Mouse (Mus musculus): ENCODE results near the gene Brsk1.

Gene Brsk1

DNA sequence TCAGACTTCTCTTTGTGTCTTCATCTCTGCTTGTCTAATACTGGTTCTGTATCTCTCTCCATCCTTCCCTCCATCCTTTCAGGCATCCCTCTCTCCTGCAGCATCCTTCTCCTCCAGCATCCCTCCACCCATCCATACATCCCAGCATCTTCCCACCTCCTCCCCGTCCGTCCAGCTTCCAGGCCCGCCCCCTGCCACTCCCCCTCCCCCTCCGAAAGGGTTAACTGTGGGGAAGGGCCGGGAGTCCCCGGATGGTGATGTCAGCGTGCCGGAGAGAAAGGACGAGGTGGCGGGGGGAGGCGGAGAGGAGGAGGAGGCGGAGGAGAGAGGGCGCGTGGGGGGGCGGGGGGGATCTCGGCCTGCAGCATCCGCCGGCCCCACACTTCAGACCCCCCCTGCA, at the start of gene Brsk1:
TSS of gene Brsk1 (plus strand) at position 218 of the 400 bp plus-strand sequence.
- DNase-seq (ENCODE audit: low spot score) = peak; percentile 43

DNA sequence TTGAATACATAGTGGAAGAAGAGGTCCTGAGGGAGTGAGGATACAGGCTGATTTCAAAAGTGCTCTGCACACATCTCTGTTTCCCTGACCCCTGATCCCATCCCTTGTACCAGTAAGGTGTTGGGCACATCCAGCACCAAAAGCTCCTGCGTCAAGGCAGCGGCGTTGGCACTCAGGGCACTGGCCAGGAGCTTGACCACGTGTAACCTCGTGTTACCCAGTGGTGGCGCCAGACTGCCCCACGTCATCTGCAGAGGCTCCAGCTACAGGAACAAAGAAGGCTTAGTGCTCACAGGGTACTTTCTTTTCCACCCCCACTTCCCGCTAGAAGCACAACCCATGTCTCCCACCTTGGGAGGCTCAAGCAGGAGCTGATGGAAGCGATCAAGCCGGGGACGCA, 49.2 kb upstream of the Brsk1 start:
- DNase-seq (ENCODE audit: low spot score) = no peak

DNA sequence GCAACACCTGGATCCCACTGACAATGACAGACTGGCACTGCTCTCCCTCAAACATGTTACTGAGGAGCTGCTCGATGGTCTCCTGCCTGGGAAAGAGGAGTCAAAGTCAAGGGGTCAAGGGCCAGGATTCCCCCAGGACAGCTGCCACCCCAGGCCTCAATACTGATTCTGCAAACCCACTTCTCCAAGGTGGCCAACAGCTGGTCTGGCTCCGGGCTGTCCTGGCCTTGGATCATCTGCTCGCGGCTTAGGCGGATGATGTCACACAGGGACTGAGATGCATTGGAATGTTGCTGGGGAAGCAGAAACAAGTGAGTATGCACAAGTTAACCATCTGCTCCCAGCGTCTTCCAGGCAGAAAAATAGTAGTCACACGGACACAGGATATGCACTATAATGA, 48.4 kb upstream of the Brsk1 start:
- no peak for DNase-seq (ENCODE audit: low spot score)

- no peak for DNase-seq (ENCODE audit: low spot score)
Measured at GRCm38 (mm10) chr7:4643225-4643624, 47.2 kb upstream of the Brsk1 start.

GRCm38 (mm10) chr7:4646806-4647205, 43.6 kb upstream of the Brsk1 start:
- DNase-seq (ENCODE audit: low spot score) = no peak

DNA sequence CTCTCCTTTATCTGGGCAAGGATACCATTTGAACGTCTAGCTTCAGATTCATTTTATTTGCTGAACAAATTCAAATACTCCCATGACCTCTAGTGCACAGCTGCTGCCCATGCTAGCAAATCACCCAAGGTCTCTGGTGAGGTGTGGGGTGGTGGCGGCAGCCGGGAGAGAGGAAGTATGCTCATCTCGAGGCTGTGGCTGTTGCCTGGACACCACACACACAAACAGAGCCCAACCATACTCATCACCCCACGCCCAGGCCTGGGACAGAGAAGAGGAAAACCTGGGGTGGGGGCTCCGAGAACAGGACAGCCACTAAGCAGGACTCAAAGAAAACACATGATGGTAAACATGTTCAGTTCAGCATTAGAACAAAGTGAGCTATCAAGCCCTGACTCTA, 43.1 kb upstream of the Brsk1 start:
- DNase-seq (ENCODE audit: low spot score) = no peak

DNA sequence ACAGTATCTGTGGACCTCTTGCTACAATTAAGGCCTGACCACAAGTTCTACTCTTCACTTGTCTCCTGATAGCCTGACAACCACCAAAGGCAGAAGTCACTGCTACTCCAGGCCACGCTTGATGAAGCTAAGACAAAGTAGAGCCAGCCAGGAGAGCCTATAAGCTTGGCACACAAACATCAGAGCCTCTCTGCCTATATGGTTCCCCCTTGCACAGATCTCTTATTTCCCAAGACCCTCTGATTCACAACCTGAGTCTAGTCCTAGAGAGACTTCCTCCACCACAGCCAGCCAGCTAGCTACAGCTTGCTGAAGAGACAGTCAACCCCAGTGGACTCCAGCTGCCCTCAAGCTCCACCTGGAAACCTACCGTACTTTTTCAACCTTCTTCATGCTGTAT, 42.4 kb upstream of the Brsk1 start:
- no peak for DNase-seq (ENCODE audit: low spot score)

GRCm38 (mm10) chr7:4651581-4651980, 38.8 kb upstream of the Brsk1 start:
- DNase-seq (ENCODE audit: low spot score) = no peak

DNA sequence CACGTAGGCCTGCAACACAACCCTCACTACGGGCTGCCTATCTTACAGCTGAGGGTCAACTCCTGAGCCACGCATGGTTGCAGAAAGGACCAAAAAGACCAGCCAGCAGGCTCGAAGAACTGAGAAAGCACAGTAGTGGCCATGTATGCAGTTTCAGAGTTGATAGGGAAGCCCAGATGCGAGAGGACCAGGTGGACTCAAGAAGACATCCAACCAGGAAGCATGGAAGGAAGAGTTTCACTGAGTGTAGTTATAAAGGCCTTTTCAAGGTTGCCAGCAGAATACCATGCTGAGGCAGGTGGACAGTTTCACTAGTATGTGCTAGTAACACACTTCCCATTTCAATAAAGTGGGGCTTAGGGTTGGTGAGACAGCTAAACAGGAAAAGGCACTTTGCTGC, 37.7 kb upstream of the Brsk1 start:
- no peak for DNase-seq (ENCODE audit: low spot score)

- DNase-seq (ENCODE audit: low spot score) = no peak
Measured at GRCm38 (mm10) chr7:4653351-4653750, 37.1 kb upstream of the Brsk1 start.

- no peak for DNase-seq (ENCODE audit: low spot score)
Measured at GRCm38 (mm10) chr7:4653780-4654179, 36.6 kb upstream of the Brsk1 start.

DNA sequence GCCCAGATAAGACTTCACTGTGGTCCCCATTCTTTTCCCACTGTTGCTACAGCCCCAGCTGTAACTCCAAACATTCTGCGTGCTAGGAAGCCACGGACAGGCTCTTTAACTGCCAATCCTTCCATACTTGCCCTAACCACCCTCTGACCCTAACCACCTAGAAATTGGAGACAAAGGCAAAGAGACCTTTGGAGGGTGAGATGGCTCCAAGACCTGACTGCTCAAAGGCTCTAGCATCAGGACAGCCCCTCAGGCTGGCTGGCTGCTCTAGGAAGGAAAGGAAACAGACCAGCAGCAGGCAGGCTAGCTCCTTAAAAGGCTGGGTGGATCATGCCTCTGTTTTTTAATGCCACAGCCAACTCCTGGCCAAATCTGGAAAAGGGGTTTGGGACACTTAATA, 36.2 kb upstream of the Brsk1 start:
- DNase-seq (ENCODE audit: low spot score) = no peak

DNA sequence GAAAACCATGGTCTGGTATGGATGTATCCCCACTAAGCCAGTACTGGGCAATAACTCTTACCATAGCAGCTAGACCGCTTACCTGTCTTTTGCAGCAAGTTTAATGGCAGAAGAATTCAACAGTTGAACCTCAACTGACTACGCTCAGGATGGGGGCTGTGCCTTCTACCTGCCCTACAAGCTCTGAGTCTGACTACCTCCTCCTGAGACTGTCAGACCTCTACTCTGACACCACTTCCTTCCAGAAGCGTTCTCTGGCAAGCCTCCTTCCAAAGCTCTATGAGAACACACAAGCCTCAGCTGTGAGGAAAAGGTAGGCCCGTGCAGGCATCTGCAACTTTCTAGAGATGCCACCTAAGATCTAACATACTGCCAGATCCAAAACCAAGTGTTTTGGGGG, 35.0 kb upstream of the Brsk1 start:
- DNase-seq (ENCODE audit: low spot score) = no peak

GRCm38 (mm10) chr7:4655916-4656315, 34.5 kb upstream of the Brsk1 start:
- DNase-seq (ENCODE audit: low spot score) = no peak

DNA sequence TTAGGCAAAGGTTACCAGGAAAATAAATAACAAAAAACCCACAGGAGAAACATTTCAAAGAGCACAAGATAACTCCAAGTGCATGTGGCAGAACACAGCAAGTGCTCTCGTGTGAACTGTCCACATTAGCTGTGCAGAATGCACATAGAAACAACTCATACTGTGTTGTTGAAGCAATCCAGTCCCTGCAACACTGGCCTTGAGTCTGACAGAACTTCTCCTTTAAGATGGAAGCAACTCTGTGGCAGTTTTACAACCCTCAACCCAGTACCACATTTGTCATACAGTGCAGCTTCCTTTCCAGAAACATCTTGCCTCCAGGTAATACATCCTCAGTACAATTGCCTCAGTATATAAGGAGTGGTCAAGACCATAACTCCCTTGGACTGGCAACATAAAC, 33.6 kb upstream of the Brsk1 start:
- no peak for DNase-seq (ENCODE audit: low spot score)

DNA sequence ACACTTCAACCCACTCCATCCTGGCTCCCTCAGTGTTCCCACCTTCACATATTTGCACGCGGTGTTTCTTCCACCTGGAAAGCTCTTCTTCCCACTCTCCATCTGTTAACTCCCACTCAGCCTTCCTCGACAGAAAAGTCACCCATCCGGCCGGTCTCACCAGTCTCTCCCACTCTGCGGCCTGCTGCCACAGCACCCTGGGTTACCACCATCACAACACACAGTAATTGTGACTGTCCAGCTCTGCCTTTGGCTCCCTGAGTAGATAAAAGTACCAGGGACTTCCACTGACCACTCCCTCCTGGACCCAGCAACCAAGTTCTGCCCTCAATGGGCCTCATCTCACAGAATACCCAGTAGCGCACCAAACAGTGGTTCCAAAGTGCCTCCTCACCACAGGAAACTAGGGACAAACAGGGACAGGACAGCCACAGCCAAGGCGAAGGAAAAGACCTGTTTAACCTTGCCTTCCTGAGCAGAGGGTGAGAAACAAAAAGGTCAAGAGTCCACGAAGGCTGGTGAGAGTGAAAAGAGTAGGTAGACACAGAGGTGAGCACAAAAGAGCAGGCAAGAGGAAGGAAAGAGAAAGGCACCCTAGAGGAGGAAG, 32.8 kb upstream of the Brsk1 start:
- no peak for DNase-seq (ENCODE audit: low spot score)

DNA sequence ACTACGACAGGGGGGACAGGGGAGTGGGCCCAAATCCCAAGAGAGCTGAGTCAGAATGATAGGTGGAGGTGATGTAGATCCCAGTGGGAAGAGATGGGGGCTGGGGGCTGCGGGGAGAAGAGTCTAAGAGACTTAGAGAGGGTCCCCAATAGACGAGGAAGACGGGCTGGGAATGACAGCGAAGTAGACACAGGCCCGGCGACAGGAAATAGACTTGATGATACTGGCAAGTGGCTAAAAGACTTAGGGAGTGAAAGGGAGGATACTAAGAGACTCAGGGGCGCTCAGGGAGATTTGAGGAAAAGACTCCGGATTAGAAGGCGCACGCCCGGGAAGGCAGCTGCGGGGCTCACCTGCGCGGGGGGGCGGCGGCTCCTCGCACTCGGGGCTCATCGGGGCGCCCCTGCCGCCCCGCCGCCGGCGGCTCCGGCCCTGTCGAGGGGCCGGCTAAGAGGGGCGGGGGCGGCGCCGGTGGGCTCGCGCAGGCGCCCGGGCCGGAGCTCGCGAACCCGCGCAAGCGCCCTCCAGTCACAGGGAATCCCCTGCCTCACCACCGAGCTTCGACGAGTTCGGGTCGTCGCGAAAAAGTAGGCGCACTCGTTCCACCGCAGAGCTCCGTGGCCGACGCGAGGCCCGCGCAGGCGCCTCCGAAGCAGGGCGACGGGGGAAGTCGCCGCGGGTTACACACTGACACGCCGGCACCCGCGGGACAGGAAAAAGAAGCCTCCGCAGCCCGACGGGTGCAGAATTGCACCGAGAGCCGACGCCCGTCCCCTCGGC, 32.1 kb upstream of the Brsk1 start:
- DNase-seq (ENCODE audit: low spot score) = no peak

DNA sequence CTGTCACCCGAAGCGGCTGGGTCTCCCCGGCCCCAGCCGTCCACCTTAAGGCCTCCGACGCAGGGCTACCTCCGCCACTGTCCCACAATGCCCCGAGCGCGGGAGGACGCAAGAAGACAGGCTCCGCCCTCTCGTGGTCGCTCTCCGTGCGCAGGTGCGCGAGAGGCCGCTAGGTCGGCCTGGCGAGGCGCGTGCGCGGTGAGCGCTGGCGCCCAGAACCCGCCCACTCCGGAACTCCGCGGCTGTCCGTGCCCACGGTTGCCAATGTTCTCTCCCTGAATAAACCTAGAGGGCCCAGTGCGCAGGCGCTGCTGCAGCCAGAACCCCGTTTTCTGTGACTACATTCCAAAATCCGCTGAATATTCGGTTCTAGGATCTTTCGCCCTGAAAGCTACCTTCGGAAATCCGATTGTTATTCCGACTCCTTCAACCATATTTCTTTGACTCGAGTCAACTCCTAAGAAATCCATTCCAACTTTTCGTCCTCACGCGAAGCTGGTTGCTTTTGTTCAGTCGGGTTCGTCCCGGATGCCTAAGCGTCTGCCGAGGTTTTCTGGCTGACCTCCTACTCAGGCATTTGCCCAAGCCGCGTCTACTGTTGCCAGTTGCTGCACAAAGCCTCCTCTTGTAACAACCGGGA, 31.4 kb upstream of the Brsk1 start, which contains the start of gene Ppp6r1:
TSS of gene Ppp6r1 (minus strand) at position 108 of the 640 bp plus-strand sequence.
- DNase-seq (ENCODE audit: low spot score) = peak; percentile 87

- no peak for DNase-seq (ENCODE audit: low spot score)
Measured at GRCm38 (mm10) chr7:4659911-4660443, 30.4 kb upstream of the Brsk1 start.

GRCm38 (mm10) chr7:4663179-4663578, 27.2 kb upstream of the Brsk1 start:
- no peak for DNase-seq (ENCODE audit: low spot score)

- DNase-seq (ENCODE audit: low spot score) = no peak
Measured at GRCm38 (mm10) chr7:4663742-4664141, 26.7 kb upstream of the Brsk1 start.

- no peak for DNase-seq (ENCODE audit: low spot score)
Measured at GRCm38 (mm10) chr7:4666871-4667270, 23.5 kb upstream of the Brsk1 start.

DNA sequence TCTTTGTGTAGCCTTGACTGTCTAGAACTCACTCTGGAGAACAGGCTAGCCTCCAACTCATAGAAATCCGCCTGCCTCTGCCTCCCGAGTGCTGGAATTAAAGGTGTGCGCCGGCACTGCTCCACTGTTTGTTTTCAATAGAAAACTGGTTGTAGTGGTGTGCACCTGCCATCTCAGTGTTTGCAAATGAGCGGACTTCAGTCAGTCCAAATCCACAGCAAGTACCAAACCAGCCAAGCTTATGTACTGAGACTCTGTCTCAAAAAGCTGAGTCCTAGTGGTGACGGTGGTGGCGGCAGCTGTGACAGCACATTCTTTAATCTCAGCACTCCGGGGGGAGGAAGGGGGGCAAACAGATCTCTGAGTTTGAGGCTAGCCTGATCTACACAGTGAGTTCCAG, 21.9 kb upstream of the Brsk1 start:
- no peak for DNase-seq (ENCODE audit: low spot score)
